Mouse (Mus musculus) cortical plate, adult 2 months (tissue): ENCODE data around the gene Gm7075.

Source experiments
- CTCF ChIP-seq: fragments of 200-500 bp; IDR thresholded peaks from 2 replicates; pipeline ENCODE4 v1.5.1; 2011; ENCODE audit warnings: mild to moderate bottlenecking, control low read depth, low read length; ENCODE audit not compliant: insufficient read depth; ENCODE audit errors: extremely low read depth
- POLR2A ChIP-seq: fragments of 200-500 bp; IDR thresholded peaks from 2 replicates; pipeline ENCODE4 v1.6.1; 2011; ENCODE audit warnings: mild to moderate bottlenecking, low read length, control low read depth; ENCODE audit not compliant: insufficient read depth; ENCODE audit errors: extremely low read depth

GRCm38 (mm10) chr10:63457292-63458128, 35.9 kb upstream of the Gm7075 start:
- no peak for TF ChIP-seq CTCF
- TF ChIP-seq POLR2A: no peak
